Mouse (Mus musculus) gastrocnemius, postnatal 4 days (tissue): ENCODE data around the gene Gnb4. TPM values are rescaled to one million over a fixed set of nuclear protein-coding genes. Genes with fewer than 3 reads are reported as not detected.

ENCODE experiments used
- total RNA-seq, 2 experiments: library from RNA; stranded (reverse); gene quantifications; 2 replicates each; pipeline ENCODE4 v1.2.3; 2021

Gnb4 gene
- total RNA-seq, 2 experiments from 2014 or later: 39.1 to 39.5 TPM

Other genes with a start within 250 kb of the Gnb4 start
- gene Pik3ca, start 218.9 kb downstream of the Gnb4 start, total RNA-seq: 10 to 100 TPM; 58.8 to 62.8 TPM
- gene Kcnmb3, start 124.4 kb downstream of the Gnb4 start, total RNA-seq: under 1 TPM in 1 of 2 experiments, not detected in 1; 0.41 TPM
- gene Zfp639, start 106.3 kb downstream of the Gnb4 start, total RNA-seq: 10 to 100 TPM; 28.9 to 38.0 TPM
- gene Mfn1, start 87.1 kb downstream of the Gnb4 start, total RNA-seq: 100 to 1,000 TPM in 1 of 2 experiments, 10 to 100 TPM in 1; 84.5 to 115 TPM
- 10 to 100 TPM; 37.9 to 38.5 TPM for gene Actl6a, start 89.7 kb upstream of the Gnb4 start, total RNA-seq
- 100 to 1,000 TPM; 304 to 308 TPM for gene Ndufb5, start 120.4 kb upstream of the Gnb4 start, total RNA-seq
- gene Mrpl47, start 121.0 kb upstream of the Gnb4 start, total RNA-seq: 10 to 100 TPM; 29.5 to 39.7 TPM
- 100 to 1,000 TPM in 1 of 2 experiments, 10 to 100 TPM in 1; 94.4 to 105 TPM for gene Usp13, start 201.0 kb upstream of the Gnb4 start, total RNA-seq